Mouse (Mus musculus) spleen, postnatal 36 days (tissue): ENCODE data around the gene 5330417C22Rik.
A peak's percentile ranks its signal among the peaks of the same experiment; 100 is the strongest.

Experiments used
- DNase-seq, 2 experiments: peaks; one replicate each; pipeline ENCODE4 v3.0.0; 2022; ENCODE audit warnings: low spot score in 2 of 2, mixed read lengths in 1 of 2

5330417C22Rik gene

DNA sequence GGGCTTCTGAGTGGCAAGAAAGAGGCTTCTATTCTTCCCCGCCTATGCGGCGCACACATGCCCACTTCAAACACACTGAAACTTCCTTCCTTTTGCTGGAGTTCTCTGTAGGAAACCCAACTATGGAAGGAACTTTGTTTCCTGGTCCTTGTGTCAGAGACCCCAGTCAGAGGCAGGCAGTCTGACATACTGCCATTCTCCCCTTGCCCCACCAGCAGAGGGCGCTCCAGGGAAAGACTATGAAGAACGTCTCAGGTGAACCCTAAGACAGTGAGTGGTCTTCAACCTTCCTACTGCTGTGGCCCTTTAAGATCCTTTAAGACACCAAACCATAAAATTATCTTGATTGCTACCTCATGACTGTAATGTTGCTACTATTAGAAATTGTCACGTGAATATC lies 69.9 kb downstream of the 5330417C22Rik start:
- DNase-seq: peak; percentile 28 to 35

GRCm38 (mm10) chr3:108458866-108459265 lies 77.5 kb downstream of the 5330417C22Rik start:
- DNase-seq: peak; percentile 64 to 67

DNA sequence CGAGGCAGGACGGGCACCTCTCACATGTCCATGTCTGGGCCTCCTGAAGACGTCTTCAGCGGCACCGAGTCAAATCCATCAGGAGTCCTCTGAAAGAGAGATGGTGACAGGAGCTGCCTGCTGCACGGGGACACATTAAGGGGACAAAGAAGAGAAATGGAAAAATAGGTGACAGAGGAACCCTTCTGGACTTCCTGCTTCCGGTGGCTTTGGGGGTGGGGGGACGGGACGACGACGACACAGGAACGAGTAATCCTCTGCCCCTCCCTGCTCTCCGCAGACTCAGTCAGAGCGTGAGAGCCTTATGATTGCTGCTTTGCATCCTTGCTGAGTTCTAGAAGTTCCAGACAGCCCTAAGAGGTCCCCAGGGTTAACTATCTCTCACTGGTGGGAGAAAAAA lies 78.0 kb downstream of the 5330417C22Rik start:
- peak in 1 of 2 experiments; percentile 8 for DNase-seq

GRCm38 (mm10) chr3:108454172-108454571 lies 82.2 kb downstream of the 5330417C22Rik start:
- no peak for DNase-seq

DNA sequence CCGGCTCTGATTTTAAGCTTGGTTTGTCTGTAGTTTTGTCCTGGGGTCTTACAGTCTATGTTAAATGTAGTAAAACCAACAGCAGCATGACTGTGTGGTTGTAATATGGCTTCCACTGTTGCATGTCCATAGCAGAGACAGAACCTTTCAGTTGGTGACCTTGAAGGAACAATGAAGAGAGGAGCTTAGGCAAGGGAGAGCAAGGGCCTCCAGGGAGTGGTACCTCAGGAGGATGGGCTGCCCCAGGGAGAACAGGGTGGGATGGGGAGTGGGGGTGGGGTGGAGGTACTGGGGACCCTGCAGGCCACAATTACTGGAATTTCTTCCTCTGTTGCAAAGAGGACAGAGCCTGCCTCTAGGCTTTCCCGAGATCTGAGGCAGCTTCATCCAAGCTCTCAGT lies 84.4 kb downstream of the 5330417C22Rik start:
- DNase-seq: no peak

GRCm38 (mm10) chr3:108445366-108445705 lies 91.0 kb downstream of the 5330417C22Rik start:
- DNase-seq: no peak

DNA sequence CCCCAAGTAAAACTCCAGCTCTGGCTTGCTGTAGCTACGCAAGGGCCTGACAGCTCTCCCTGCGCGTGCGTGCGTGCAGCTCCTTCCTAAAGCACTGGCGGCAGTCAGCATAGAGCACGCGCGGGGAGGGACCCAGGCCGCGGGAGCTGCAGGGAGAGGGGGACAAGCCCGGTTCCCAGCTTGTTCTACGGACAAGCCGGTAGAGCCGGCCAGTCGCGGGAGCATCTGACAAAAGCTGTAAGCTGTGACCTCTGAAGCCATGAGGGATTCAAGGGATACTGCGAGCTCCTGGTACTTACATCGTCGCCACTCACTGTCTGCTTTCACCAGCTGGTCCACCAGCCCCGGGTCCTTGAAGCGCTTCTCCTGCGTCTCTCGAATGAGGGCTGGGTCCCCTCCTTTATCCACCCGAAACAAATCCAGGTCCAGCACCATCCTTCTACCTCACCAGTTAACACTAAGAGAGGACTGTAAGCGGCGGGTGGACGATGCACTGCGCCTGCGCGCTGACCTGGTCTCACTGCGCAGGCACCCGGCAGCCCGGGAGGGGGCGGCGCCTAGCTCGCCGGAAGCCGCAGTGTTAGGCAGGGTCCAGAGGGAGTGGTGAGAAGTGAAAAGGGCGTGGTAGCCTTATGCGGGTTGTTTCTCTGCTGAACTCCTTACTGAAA lies 91.5 kb downstream of the 5330417C22Rik start, which contains the start of gene Sars:
Gene Sars, minus strand, starts transcription at position 512 of the 668 bp plus-strand sequence.
- DNase-seq: peak; percentile 92 to 93

DNA sequence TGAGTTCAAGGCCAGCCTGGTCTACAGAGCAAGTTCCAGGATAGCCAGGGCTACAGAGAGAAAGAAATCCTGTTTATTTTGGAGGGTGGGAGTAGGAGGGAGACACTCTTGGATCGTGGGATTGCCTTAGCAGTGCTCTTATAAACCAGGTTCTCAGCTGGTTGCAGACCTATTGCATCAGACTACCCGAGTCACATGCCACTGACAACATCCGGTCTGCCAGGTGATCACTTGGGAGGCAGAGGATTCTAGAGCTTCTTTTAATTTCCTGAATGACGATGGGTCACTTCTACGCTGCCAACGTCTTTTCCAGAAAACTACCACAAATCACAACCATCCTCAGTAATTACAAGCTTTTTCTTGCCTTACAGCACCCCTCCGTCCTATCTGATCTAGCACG lies 92.3 kb downstream of the 5330417C22Rik start:
- DNase-seq: peak; percentile 57 to 60

DNA sequence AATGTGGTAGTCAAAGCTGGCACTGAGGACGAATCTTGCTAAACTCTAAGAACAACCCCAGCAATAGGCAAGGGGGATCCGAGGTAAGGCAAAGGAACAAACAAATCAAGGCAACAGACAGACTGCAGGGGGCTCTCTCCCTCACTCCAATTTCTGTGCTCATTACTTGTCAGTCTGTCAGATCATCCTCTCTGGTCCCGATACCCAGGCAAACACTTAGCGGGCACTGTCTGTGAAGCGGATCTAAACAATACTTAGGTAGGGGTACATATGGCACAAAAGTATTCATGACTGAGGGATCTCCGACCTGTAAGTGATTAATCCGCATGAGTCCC lies 100.0 kb downstream of the 5330417C22Rik start:
- no peak for DNase-seq

DNA sequence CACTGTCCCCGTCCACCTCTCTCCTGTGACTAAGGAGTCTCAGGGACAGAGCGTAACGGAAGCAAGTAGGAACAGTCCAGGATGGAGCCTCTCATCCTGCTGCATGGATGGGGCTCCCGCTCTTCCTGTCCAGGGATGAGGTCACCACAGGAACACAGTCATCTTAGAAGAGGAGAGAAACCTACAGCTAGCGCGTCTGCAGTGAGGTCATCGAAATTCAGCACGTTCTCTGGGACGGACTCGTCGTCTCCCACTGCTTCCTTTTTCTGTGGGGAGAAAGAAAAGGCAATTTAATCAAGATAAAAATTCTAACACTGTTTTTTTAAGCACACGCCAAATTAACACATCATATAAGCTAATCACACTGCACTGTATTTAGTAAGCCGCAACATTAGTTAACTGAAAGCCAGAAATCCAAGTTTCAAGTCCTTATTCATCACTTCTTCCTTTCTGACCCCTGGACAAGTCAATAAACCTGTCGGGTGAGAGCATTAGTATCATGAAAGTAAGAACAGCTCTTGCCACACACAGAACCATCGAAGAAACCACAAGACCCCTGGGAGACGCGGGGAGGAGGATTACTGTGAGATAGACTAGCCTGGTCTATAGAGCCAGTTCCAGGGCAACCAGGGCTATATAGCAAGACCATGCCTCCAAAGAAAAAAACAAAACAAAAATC lies 100.5 kb downstream of the 5330417C22Rik start:
- no peak for DNase-seq

- DNase-seq: no peak
Observed at GRCm38 (mm10) chr3:108433881-108434495, 102.3 kb downstream of the 5330417C22Rik start.

- no peak for DNase-seq
Observed at GRCm38 (mm10) chr3:108433188-108433880, 103.0 kb downstream of the 5330417C22Rik start.

GRCm38 (mm10) chr3:108432542-108433187 lies 103.7 kb downstream of the 5330417C22Rik start:
- DNase-seq: no peak

- DNase-seq: no peak
Observed at GRCm38 (mm10) chr3:108425624-108426018, 110.7 kb downstream of the 5330417C22Rik start.

DNA sequence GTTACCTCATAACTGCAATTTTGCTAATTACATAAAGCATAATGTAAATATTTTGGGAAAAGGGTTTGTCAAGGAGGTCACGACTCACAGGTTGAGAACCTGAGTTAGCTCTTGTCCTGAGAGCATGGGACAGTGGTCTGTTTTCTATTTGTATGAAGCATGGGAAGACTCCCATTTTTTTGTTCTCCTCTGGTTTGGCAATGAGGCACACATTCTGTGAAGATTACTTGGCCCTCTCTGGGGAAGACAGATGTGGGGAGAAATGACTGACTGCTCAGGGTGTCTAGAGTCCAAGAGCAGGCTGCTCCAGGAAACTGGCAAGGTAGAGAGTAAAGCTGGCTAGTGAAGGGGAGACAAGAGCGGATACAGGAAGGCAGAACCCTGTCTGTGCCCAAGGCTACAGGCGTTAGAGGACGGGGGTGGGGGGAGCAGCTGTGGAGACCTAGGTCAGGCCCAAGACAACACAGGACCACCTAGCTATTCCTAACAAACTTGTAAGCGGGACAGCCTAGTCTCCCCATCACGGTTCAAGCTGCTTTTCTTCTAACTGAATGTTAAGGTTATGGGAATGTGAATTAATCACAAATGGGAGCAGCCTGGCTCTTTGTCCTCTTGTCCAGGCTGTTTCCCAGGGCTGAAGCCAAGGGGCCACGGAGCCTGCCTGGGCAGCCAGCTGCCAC lies 111.3 kb downstream of the 5330417C22Rik start:
- no peak for DNase-seq

DNA sequence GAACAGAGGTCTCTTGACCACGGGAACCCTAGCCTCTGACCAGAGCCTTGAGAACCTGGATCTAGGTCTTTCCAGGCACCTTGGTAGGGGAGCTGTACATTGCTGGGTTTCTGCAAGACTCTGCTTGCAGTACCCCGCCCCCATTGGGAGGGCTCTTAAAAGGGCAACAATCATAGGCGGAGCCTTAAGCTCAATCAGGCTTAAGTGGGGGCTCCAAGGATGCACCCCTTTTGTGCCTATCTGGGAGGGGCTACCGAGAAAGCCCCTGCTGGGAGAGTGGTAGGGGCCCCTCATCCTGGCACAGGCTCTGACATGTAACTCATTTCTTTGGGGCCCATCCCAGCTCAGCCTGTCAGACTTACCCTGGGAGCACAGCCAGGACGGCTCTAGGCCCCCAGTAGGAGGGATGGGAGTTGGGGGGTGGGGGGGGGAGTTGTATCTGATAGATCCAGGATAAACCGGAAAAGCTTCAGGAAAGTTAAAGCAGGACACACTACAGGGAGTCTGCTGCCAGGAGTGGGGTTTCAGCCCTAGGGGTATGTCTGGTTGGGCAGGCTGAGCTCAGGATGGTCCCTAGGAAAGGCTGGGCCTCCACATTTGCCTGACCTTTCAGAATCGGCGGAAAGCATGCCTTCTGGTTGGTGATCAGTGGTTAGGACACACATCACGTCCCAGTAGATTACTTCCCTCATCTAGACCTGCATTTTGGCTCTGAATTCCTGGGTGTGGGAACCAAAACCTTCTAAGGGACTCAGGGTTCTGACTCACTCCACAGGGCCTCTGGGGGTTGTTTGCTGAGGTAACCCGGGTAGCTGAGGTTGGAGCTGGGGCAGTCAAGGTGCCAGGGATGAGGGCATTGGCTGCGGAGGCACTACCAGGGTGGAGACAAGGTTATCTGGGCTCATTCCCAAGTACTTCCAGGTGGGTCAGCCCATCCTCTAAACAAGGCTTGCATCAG lies 112.2 kb downstream of the 5330417C22Rik start:
- DNase-seq: peak; percentile 22 to 35

DNA sequence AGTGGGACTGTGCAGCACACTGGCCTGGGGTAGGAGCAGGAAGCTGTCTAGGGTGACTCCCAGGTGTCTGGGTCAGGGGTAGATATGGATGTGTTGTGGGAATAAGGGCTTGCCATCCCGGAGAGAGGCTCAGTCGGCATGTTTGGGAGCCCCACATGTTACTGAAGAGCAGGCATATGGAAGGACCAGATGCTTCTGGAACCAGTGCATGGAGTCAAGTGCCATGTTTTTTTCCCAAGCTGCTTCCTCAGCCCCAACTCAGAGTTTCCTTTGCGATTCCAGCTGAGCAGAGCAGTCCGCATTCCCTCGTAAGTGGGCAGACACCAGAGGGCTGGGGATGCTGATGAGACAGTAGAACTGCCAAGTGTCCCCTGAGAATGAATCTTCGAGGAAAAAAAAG lies 113.3 kb downstream of the 5330417C22Rik start:
- no peak for DNase-seq

GRCm38 (mm10) chr3:108415831-108416223 lies 120.5 kb downstream of the 5330417C22Rik start:
- DNase-seq: peak; percentile 63 to 73

DNA sequence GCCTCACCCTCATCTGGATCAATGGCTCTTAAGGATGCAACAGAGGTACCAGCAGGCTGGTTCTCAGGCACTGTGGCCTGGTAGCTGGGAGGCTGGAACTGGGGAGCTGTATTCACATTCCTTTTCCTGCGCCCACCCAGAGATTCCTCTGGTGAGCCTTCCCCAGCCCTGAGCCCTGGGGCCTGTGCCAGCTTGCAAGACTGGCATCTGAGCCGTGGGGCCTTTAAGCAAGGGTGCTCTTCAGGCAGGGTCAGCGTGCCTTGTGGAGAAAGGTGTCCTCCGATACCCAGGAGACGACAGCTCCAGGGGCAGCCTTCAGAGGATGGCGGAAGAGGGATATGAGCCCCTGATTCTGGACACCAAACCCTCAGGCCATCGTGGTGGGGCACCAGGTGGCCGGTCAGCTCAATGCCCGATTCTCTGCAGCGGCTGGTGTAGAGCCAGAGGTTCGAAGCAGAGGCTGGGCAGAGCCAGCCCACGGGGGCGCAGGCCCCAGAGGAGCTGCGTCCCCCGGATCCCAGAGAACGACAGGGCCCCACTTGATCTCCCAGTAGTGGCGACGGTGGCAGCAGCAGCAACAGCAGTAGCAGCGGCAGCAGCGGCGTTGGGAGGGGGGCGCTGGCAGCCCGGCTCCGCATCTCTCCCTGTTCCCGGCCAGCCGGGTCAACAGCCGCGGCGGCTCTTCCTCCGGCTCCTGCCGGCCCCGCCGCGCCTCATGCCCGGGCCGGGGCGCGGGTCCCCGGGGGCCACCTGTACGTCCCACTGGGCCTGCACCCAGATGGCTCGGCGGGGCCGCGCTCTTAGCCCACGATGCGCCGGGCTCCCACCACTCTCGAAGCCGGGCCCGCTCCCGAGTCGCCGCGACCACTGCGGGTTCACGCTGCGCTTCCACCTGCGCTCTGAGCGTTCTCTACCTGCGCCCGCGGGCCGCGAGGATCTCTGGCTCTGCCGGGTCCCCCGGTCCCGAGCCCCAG lies 121.2 kb downstream of the 5330417C22Rik start, which contains the start of gene Celsr2:
Gene Celsr2, minus strand, starts transcription at position 696 of the 974 bp plus-strand sequence.
- no peak for DNase-seq
